Mouse (Mus musculus): ENCODE measurements at regions not wholly inside any gene's neighbourhood (a gene's known extent, or its start where the extent isn't known, plus 50 kb on each side); places are given as distances from the start of the nearest gene placed in this dataset.

- TF ChIP-seq POLR2A (IDR thresholded peaks at IDR 0.05; ENCODE audit: borderline replicate concordance, control insufficient read depth, low read depth, low read length) = no peak; the same call in 1 of the 2 replicates
- peak; percentile 87 for TF ChIP-seq CTCF (IDR thresholded peaks at IDR 0.05; ENCODE audit: control insufficient read depth, insufficient read depth, low read length)
These were observed 166.4 kb upstream of the Dcn start for GRCm38 (mm10) chr10:97312978-97313377.

Data from bone marrow, adult 2 months (tissue).